Mouse (Mus musculus) brown adipose tissue, adult 24 weeks (tissue): ENCODE measurements around the gene Pcsk2. TPM values are rescaled to one million over a fixed set of nuclear protein-coding genes. Genes with fewer than 3 reads are reported as not detected.

Experiments
- H3K27ac ChIP-seq: fragments of 200-500 bp; replicated peaks from 2 replicates; pipeline ENCODE4 v1.5.1; 2012; ENCODE audit warnings: low read depth, mild to moderate bottlenecking, low read length
- H3K4me1 ChIP-seq: fragments of 200-500 bp; 2 replicates; pipeline ENCODE4 v1.6.1; 2012; ENCODE audit warnings: low read length, mixed read lengths; ENCODE audit not compliant: control insufficient read depth, insufficient read depth, insufficient read length
- H3K4me3 ChIP-seq: fragments of 200-500 bp; 2 replicates; pipeline ENCODE4 v1.5.1; 2012; ENCODE audit warnings: low read depth, mild to moderate bottlenecking, low read length, moderate library complexity; ENCODE audit not compliant: insufficient read depth
- polyA plus RNA-seq: library from polyadenylated mRNA; stranded (reverse); fragments of >200 nt; gene quantifications from 2 replicates; pipeline ENCODE4 v1.2.4, GENCODE M21; 2012; ENCODE audit not compliant: missing spikeins, insufficient read depth, insufficient read length

The Pcsk2 gene
- polyA plus RNA-seq, 1 experiment, result not detected

- Histone ChIP-seq H3K27ac (no peak overlapping the region), H3K4me3 (no peak overlapping the region), H3K4me1 (no peaks in the 10 kb centered on the region)
Observed at GRCm38 (mm10) chr2:143610355-143611331, 64.7 kb downstream of the Pcsk2 start.

DNA sequence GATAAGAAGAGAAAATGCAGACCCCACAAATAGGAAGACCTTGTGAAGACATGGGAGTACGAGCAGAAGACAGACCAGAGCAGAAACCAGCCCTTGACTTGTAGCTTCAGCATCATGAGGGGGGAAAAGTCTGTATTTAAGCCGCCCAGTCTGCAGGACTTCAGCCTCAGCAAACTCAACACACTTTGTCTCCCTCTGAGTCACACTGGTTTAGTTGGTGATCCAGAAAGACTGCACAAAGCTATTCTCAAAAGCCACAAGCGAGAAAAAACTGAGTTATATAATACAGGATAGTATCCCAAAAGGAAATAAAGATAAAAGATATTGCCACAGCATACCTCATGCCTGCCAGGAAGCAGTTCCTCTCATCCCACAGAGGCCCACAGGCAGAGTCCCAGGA is 67.5 kb downstream of the Pcsk2 start:
- Histone ChIP-seq H3K27ac (no peak overlapping the region), H3K4me3 (no peak overlapping the region), H3K4me1 (no peaks in the 10 kb centered on the region)

DNA sequence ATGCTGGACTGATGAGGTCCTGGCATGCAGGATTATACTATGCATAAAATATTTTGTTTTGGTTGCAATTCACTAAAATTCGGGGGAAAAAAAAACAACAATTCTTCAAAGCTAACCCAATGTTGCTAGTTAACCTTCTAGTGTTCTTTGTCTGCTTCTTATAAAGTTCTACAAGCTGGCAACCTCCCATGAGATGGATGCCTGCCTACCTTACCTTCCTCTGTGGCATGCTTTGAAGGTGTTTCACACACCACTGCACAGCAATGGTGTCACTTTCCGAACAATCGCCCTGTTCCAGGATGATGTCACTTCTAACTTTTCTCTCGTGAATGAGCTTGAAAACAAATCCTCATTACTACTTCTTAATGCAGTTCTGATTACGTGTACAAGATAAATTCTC is 68.8 kb downstream of the Pcsk2 start:
- Histone ChIP-seq H3K27ac (no peak overlapping the region), H3K4me3 (no peak overlapping the region), H3K4me1 (no peaks in the 10 kb centered on the region)

GRCm38 (mm10) chr2:143620916-143621315 is 75.0 kb downstream of the Pcsk2 start:
- no peak overlapping the region for H3K4me3 ChIP-seq
- no peaks in the 10 kb centered on the region for H3K4me1 ChIP-seq
- H3K27ac ChIP-seq, result no peak overlapping the region

DNA sequence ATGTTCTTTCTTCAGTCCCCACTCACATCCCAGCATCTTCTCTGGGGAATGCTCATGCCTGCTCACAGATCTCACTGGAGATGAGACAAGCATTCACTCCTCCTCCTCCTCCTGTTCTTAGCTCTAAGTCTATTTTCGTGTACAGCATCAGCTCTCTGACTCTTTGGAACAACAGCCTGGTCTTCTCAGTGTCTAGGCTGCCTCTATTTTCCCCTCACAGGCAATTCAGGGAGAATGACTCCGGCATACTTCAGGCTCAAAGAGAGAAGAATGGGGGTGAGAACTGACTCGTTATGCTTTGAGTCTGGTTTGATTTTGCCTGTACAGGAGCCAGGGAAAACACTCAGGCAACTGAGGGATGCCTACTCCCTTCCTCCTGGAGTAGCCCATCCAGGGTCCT is 78.0 kb downstream of the Pcsk2 start:
- Histone ChIP-seq H3K4me1 (no peaks in the 10 kb centered on the region), H3K4me3 (no peak overlapping the region)

DNA sequence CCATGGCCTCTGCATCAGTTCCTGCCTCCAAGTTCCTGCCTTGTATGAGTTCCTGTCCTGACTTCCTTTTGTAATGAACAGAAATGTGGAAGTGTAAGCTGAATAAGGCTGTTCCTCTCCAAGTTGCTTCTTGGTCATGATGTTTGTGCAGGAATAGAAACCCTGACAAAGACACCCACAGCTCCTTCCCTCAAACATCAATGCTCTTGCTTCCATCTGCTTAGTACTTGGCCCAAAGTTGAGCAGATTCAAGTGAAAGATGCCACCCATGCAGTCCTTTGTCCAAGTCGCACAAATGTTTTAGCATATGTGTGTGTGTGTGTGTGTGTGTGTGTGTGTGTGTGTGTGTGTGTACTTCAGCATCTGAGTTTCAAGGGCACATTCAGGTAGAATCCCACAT is 97.3 kb downstream of the Pcsk2 start:
- no peaks in the 10 kb centered on the region for H3K4me1 ChIP-seq
- no peak overlapping the region for H3K27ac ChIP-seq
- H3K4me3 ChIP-seq, result no peak overlapping the region

More for the DNA sequence above, 78.0 kb downstream of the Pcsk2 start:
- no peak overlapping the region for H3K27ac ChIP-seq

- H3K27ac ChIP-seq, result no peak overlapping the region
- H3K4me3 ChIP-seq, result no peak overlapping the region
- peaks cover 2% of the 10 kb centered on the region; the same call in 1 of the 2 replicates for H3K4me1 ChIP-seq
Observed at GRCm38 (mm10) chr2:143644374-143644773, 98.4 kb downstream of the Pcsk2 start.

DNA sequence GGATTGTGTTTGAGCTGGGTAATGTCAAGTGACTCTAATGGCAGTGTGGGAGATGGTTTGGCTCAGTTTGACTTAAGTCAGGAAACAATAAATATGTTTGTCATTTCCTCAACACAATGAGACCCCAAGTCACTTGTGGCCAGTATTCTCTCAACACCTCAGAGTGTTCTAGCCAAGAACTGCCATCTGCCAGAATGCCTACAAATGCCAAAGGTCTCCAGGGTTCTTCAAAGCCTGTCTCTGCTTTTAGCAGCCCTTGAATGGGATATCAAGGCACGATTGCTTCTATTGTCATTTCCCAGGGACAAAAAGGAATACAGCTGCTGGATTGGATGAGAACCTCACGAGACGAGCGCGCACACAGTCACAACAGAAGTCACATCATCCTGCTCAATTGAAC is 100.0 kb downstream of the Pcsk2 start:
- H3K4me3 ChIP-seq, result no peak overlapping the region
- peaks cover 2% of the 10 kb centered on the region; the same call in 1 of the 2 replicates for H3K4me1 ChIP-seq
- no peak overlapping the region for H3K27ac ChIP-seq

GRCm38 (mm10) chr2:143654621-143655020 is 108.7 kb downstream of the Pcsk2 start:
- no peak overlapping the region for H3K27ac ChIP-seq
- H3K4me1 ChIP-seq, result no peaks in the 10 kb centered on the region
- H3K4me3 ChIP-seq, result no peak overlapping the region

- no peaks in the 10 kb centered on the region for H3K4me1 ChIP-seq
- H3K27ac ChIP-seq, result no peak overlapping the region
- H3K4me3 ChIP-seq, result no peak overlapping the region
Observed at GRCm38 (mm10) chr2:143656968-143657367, 111.0 kb downstream of the Pcsk2 start.

GRCm38 (mm10) chr2:143666785-143667184 is 120.8 kb downstream of the Pcsk2 start:
- Histone ChIP-seq H3K4me1 (no peaks in the 10 kb centered on the region), H3K27ac (no peak overlapping the region), H3K4me3 (no peak overlapping the region)

DNA sequence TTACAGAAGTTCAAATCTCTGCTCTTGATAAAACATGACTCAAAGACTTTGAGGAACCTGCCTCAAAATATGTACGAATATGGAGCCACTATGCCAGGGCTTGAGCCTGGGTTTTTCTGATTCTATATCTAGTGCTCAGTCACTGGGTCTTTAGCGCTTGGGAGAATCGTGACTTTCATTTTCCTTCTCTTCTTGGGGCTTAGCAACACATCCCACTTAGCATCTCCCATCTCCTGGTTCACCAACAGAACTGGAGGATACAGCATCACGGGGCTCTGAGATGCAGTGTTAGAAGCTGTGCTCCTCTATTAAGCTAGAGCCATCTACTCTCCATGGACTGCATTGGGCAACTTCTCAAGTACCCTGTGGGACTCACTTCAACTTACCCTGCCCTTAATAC is 131.9 kb downstream of the Pcsk2 start:
- H3K4me3 ChIP-seq, result no peak overlapping the region
- H3K4me1 ChIP-seq, result no peaks in the 10 kb centered on the region

GRCm38 (mm10) chr2:143679513-143679912 is 133.6 kb downstream of the Pcsk2 start:
- H3K27ac ChIP-seq, result no peak overlapping the region
- no peaks in the 10 kb centered on the region for H3K4me1 ChIP-seq

More for the DNA sequence above, 131.9 kb downstream of the Pcsk2 start:
- H3K27ac ChIP-seq, result no peak overlapping the region

GRCm38 (mm10) chr2:143681873-143682555 is 136.1 kb downstream of the Pcsk2 start:
- no peak overlapping the region for H3K27ac ChIP-seq
- H3K4me1 ChIP-seq, result no peaks in the 10 kb centered on the region
- no peak overlapping the region for H3K4me3 ChIP-seq

More at GRCm38 (mm10) chr2:143679513-143679912, 133.6 kb downstream of the Pcsk2 start:
- H3K4me3 ChIP-seq, result no peak overlapping the region

DNA sequence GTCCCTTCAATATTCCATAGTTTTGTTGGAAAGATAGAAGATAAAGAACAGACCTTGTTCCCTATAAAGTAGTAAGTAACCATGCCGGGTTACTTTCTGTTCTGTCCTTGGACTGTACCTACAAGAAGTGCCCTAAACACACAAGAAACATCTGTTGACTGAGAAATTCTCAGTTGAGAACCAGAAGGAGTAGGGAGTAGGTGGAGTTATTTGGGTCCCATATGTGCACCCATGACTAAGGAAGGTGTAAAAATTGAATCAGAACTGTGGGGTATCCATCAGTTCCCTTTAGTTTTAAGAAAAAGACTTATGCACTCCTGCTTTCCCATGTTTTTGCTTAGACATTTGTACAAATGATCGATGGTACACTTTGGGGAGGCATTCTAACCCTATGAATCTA is 137.6 kb downstream of the Pcsk2 start:
- Histone ChIP-seq H3K4me1 (no peaks in the 10 kb centered on the region), H3K4me3 (no peak overlapping the region), H3K27ac (no peak overlapping the region)
